Mouse (Mus musculus) thymus, adult 2 months (tissue): ENCODE results near the gene Cspg5.

Experiments
- CTCF ChIP-seq: fragments of 200-500 bp; IDR thresholded peaks from 2 replicates; pipeline ENCODE4 v1.5.1; 2012; ENCODE audit warnings: mild to moderate bottlenecking, control low read depth, low read length, moderate library complexity, borderline replicate concordance; ENCODE audit not compliant: control insufficient read depth, poor library complexity, insufficient read depth; ENCODE audit errors: extremely low read depth
- POLR2A ChIP-seq: fragments of 200-500 bp; IDR thresholded peaks from 2 replicates; pipeline ENCODE4 v1.6.1; 2012; ENCODE audit warnings: mild to moderate bottlenecking, low read length, control low read depth, moderate library complexity; ENCODE audit not compliant: control insufficient read depth, poor library complexity, insufficient read depth; ENCODE audit errors: extremely low read depth

GRCm38 (mm10) chr9:110293254-110293718, 49.7 kb downstream of the Cspg5 start:
- TF ChIP-seq POLR2A, result no peak
- no peak for TF ChIP-seq CTCF
